Mouse (Mus musculus) cerebellum, postnatal 4 days (tissue): ENCODE results near the gene Dpp9.

Experiments used
- DNase-seq, 2 experiments: peaks; one replicate each; pipeline ENCODE4 v3.0.0; 2022; ENCODE audit warnings: low spot score in 2 of 2, mixed read lengths in 1 of 2

The Dpp9 gene

DNA sequence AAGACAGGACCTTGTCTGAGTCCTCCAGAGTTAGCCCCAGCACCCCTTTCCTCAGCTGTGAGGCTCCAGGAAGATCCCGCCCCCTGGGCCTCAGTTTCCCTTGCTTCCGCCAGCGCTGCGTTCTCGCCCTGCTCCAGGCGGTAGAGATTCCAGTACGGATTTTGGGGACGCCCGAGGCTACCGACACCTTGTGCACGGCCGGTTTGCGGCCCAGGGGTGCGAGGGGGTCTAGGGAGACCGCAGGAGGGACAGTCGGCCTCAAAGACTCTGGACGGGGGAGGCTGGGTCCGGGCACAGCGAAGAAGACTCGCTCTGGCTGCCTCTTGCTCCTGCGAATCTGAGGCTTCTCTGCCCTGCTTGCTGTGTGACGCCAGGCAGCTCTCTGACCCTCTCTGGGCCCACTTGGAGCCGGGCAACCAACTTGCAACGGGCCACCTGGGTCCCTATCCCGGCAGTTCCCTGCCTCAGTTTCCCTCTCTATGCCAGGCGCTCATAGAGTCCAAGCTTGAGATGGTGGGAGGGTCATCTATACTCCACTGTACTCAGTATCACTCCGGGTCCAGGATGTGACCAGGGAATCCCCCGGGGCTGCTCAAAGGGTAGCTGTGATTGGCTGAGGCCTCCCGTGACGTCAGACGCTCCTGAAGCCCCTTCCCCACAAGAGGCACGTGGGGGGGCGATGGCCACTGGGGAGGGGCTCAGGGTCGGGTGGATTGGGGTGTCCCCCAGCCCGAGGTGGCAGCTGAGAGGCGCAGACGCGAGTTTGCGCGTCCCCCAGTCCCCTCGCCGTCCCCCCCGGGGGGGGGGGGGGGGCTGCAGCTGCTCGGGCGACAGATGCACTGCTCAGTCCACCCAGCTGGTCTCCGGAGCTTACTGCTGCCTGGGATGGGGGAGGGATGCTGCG is 76.8 kb downstream of the Dpp9 start:
- peak in 1 of 2 experiments; percentile 55 for DNase-seq

DNA sequence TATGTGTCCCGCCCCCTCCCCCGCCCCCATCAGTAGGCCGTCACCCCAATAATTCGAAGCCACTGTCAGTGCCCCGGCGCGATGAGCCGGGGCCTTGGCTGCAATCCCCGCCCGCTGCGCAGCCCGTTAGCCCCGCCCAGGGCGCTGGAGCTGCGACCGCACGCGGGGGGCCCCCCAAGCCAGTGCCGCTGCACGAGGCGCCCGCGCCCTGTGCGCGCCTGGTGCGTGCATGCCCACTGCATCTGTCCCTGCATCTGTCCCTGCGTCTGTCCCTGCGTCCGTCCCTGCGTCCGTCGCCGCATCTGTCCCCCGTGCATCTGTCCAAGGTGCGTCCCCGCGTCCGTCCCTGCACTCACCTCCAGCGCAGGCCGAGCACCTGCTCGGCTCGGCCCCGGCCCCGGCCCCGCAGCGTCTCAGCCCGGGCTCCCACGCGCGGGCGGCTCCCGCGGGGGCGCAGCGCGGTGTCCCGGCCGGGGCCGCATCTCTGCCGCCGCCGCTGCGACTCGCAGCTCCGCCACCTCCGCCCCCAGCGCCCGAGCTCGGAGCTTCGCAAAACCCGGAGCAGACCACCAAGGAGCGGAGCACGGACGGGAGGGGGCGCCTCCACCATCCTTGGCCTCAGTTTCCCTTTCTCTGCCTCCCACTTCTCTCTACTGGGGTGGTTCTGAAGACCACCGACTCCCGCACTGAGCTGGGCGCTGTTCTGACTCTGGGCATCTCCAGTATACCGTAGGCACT is 78.7 kb downstream of the Dpp9 start, which contains the start of gene Sema6b:
Sema6b (minus strand) TSS at position 486 of the 738 bp plus-strand sequence.
- DNase-seq, result peak; percentile 65 to 80

DNA sequence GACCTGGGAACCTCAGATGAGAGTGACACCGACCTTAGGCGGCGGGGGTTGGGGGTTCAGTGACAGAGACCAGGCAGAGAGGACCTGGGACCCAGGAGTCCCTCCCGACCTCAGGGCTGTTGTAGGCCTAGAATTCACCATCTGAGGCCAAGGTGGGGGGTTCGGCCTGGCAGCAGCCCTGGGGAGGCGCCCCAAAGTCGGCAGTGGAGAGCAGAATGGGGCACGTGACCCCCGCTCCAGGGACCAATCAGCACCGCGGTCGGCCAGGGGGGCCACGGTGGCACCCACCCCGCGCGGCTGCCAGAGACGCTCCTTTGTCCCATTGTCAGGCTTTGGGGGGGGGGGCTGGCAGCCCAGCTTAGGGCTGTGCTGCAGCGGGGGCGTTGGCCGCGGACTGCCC is 79.3 kb downstream of the Dpp9 start:
- DNase-seq, result no peak

DNA sequence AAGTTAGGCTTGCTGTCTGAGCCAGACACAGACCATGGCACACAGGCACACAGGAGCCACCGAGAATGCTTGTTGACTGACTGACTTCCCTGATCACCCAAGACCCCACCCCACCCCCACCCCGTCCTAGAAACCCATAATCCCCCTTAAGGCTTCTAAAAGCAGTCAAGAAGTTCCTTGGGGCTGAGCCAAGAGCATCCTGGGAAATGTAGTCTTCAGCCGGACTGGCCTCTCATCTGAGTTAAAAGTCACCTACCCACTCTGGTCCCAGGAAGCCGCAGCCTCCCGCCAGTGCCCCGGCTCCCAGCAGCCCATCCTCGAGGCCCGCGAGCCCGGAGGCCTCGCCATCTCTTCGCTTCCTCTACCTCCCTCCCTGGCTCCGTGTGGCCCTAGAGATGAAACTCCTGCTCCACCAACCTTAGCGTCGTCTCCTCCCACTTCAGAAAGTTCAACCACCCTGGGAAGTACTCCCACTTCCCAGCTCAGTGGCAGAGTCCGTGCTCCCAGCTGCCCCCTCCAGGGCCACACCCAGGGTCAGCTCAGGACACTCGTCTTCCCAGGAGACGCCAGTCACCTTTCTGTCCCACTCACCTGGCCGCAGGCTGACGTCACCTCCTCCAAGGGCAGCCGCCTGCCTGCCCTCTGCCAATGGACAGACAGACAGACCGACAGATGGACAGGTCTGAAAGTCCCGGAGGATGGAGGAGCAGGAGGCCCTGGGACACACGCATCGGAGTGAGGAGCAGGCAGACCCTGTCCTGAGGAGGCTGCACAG is 80.7 kb downstream of the Dpp9 start:
- no peak for DNase-seq
